Mouse (Mus musculus) adrenal gland, postnatal 25 days (tissue): ENCODE data around the gene D17Wsu92e. TPM values are rescaled to one million over a fixed set of nuclear protein-coding genes. Genes with fewer than 3 reads are reported as not detected.

Experiments
- DNase-seq: peaks from one replicate; pipeline ENCODE4 v3.0.0; 2021; ENCODE audit warnings: mixed read lengths
- total RNA-seq: library from RNA; stranded (reverse); gene quantifications from 2 replicates; pipeline ENCODE4 v1.2.3, GENCODE M21; 2021

The D17Wsu92e gene
- total RNA-seq, 1 experiment from 2014 or later, result 180 TPM

DNA sequence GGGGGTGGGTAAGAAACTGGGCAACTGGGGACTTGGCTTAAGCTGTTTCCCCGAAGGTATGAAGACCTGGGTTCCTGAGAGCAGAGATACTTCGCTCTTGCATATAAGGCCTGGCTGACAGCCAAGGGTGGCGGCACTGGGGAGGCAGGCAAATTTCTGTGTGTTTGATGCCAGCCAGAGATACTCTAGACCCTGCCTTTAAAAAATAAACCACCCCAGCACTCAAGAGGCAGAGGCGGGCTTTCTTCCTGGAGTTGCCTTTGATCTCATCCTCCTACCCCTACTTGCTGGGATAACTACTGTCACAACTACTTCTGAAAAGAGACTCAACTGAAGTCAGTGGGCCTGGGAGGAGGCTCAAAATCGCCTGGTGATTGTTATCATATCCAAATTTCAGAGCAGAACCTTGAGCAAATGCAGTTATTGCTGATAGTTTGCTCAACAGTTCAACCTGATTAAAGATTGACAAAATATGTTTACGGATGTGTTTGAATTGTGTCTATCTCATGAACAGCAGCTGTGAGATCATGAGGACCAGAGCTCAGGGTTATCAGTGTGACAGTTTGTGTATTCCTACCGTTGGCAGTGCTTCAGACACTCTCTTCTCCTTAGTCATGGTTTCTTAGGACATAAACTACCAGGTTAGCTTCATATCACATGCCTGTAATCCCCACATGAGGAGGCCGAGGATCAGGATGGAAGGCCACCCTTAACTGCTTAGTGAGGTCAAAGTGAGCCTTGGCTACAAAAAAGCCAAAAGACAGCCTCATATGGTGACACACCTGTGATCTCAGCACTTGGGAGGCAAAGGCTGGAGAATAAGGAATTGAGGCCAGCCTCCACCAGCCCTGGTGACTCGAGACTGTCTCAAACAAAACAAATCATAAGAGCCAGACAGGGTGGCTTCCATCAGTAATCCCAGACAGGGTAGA lies 1.2 kb upstream of the D17Wsu92e start:
- peak; percentile 54 for DNase-seq

DNA sequence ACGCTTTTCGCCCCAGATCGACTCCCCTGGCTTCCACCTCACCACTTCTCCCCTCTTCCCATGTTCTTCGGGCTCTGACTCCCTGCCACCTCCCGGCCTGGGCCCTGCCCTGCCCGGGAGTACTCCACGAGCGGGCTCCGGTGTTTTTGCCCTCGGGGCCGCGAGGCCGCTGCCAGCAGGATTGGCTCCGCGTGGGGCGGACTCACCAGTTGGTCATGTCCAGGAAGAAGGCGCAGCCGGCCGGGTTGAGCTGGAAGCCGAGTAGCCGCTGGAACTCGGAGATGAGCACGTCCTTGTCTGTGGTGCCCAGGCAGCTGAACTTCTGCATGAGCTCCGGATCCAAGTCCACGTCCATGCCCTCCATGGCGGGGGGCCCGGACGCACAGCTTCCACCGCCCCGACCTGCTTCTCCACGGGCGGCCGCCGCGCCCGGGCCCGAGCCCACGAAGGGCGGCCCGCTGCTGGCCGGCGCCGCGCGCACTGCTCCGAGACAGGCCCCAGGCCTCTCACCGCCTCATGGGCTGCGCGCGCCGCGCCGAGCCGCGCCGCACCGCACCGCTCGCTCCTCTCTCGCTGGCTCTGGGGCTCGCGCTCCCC lies 379 bp downstream of the D17Wsu92e start:
- DNase-seq, result peak; percentile 62

DNA sequence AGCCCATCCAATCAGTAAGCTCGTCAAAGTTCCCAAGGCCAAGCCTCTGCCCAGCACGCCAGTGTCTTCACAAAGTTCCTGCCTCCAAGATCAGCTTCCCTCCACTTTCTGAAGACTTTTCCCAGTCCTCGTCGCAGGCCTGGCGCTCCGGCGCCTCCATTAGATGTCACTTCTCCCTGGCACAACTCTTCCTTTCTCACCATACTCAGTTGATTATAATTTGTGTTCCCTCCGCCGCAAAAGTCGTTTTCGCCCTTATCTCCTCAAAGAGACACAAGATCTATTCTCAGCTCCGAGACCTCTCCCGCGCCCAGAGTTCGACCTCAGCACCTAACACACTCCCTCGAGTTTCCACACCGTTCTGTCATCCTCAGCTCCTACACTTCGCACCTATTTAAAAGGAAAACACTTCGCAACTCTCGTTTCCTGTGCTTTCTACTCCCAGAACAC lies 902 bp downstream of the D17Wsu92e start:
- peak; percentile 35 for DNase-seq

DNA sequence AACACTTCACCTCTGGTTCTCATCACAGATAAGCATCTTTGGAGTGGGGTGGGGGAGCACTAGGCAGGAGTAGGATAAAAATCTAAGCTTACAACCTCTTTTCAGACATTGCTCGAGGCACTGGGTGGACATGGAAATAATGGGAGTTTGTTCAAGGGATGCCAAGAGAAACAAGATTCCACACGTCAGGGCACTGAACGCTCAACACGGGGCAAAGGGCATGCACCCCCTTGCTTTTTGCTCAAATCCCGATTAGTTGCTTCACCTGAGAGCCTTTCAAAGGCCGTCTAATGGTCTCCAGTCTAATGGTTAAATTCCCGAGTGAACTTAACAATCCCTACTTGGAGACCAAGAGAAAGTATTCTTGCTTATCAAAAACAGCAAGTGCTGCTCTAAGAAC lies 1.4 kb downstream of the D17Wsu92e start:
- no peak for DNase-seq

DNA sequence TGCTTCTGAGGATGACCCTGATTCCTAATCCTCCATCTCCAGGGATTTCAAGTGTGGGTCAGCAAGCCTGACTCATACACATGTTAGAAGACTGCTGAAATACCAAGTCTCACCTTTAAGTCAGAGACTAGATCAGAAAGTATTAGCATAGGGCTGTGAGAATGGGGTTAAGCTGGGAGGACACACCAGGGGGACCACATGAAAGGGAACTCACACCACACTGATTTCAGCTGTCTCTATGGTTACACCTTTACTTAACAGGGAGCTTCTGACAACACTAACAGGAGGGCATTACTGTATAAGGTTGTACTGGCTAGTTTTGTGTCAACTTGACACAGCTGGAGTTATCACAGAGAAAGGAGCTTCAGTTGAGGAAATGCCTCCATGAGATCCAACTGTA lies 5.8 kb downstream of the D17Wsu92e start:
- no peak for DNase-seq

DNA sequence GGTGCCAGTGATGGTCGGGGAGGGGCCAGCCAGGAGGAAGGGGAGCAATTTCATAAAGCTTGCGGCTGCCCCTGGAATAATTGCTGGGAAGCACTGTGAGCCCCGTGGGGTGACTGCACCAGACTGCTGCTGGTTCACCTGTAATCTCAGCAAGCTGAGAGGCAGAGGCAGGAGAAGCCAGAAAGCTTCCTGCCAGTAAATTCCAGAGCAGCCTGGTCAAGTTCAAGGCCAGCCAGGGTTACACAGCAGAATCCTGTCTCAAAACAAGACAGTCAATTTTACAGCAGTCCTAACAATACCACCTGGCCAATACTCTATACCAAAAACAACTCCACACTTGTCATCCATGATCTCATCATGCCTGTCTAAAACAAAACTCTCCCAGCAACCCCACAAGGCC lies 8.5 kb downstream of the D17Wsu92e start:
- DNase-seq, result no peak

DNA sequence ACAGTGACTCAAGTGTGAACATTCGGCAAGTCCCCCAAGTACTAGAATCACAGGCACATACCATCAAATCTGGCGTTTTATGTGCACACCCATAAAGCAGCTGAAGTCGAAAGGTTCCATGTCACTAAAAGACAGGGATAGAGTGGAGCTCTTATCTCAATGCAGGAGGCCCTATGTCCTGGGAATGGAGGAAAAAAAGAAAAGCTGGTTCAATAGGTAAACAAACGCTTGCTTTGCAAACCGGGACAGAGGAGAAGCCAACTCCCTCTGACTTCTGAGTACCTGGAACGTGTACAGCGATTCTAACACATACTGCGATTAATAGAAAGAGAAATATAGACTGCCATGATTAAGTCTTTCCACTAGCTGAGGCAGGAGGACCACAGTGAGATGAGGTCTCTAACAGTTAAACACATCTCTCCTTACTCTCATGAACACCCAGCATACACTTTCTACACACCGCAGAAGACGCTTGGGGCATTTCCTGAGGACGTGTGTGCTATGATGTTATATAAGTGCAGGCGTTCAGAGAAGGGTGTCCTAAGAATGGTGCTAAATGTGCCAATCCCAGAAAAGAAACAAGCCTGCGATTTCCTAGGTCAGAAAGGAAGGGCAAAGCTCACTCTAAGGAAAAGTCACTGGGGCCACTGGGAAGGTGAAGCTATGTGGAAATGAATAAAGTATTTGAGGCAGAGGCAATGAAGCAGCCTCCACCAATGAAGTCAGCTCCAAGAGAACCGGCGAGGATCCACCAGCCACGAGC lies 9.7 kb downstream of the D17Wsu92e start:
- DNase-seq, result no peak

DNA sequence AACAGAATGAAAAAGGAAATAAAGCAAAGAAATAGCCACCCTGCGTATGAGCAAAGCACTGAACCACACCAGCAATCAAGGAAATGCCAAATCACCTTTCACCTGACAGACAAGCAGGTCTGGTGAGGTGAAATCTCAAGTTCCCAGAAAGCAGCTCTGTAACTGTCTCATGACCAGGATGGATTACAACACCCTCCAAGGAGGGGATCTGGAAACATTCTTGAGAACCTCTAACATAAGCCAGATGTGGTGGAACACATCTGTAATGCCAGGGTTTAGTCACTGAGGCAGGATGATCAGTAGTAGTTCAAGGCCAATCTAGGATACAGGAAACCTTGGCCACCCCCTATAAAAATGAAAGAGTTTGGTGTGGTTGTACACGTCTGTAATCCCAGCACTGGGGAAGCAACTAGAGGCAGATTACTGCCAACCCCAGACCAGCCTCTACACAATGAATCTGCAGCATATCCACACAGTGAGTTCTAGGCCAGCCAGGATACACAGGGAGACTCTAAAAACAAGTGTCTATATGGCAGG lies 12.8 kb downstream of the D17Wsu92e start:
- no peak for DNase-seq

DNA sequence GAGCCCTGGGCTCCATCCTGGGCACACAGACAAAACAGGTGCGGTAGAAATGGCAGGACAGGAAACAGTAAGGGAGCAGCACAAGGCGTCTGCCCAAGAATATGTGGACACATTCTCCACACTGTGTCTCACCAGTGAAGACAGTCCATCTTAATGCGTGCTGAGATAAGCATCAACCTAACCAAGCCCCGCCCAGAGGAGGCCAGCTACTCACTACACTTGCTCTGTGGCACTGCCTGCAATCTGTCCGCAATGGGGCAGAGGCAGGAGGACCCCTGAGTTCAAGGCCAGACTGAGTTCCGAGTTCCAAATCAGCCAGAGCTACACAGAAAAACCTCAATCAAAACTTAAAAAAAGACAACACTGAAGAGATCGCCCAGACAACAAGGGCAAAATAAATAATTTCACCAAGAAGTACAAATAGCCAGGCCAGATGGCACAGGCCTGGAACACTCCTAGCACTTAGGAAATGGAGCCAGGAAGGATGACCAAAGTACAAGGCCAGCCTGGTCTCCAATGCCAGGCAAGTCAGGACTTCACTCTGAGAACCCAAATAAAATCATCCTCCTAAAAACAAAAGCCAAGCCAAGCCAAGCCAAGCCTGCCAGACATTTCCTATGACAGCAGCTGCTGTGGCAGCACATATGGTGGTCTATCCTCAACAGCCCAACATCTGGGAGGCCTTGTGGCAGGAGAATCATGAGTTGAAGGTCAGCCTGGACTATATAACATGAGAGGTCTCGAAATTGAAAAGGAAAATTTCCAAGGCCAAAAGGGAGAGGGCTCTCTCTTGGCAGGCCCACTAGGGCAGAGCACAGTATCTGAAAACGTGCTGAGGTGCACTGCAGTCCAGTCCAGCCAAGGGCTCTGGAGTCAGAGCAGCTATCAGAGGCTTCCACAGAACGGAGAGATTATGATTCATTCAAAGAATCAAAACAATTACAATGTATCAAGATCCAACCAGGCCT lies 15.4 kb downstream of the D17Wsu92e start:
- peak; percentile 26 for DNase-seq

DNA sequence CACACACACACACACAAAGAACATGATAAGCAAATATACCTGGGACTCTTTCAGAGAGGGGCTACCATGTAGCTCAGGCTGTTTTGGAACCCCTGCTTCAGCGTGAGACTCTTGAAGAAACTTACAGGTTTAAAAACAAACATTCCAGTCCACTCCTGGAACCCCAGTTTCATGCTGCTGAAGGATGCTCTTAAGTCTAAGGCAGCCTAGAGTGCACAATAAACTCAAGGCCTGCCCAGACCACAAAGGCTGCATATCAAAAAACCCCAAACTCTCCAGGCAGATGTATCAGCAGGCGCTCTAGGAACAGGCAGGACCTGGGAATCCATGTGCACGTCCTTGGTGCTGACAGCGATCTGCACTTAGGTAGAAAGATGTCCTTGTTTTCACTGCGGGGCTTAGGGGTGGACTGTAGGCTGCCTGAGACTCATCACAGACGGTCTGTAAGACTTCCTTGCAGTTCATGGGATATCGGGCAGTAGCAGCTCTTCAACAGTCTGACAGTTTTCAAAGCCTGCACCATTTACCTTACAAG lies 16.2 kb downstream of the D17Wsu92e start:
- no peak for DNase-seq

DNA sequence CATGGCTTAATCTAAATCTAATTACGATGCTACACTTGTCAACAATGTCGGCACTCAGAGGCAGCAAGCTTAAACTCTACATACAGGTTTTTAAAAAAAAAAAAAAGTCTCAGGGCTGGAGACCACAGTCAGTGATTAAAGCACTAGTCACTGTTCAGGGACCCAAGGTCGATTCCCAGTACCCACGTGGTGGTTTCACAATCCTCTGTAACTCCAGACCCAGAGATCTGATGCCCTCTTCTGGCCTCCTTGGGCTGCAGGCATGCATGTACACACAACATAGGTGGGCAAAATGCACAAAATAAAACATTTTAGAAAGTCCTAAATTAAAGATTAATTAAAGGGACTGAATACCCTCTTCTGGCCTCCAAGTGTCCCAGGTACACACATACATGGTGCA lies 16.7 kb downstream of the D17Wsu92e start:
- DNase-seq, result peak; percentile 32

DNA sequence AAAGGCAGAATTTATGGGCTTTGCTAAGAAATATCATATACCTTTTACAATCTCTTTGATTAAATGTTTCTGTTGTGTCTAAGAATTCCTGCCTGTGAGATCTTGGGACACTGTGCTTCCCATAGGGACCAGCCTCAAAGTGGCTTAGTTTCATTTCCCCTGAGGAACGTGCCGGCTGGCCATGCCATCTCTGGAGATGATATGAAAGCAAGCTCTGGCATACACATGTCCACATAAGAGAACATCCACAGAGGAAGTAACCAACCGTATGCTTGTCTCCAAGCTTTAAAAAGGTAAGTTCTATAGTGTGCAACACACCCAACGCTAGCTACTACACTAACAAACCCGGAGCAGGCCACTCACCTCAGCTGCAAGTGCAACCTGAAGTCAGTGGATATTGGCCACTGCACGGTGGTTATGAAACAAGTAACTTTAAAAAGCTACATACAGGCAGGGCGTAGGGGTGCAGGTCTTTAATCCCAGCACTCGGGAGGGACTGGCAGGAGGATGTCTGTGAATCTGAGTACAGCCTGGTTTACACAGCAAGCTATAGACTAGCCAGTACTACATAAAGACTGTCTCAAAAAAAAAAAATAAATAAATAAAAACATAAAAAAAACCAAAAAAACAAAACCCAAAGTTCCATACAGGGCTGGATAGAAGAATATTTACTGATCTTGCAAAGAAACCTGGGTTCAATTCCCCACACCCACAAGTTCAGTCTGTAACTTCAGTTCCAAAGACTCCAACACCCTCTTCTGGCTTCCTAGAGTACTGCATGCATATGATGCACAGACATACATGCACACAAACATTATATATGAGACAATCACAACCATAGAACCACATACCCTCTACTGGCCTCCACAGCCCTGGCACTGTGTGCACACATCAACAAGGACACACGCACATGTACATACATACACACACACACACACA lies 19.5 kb downstream of the D17Wsu92e start:
- no peak for DNase-seq

DNA sequence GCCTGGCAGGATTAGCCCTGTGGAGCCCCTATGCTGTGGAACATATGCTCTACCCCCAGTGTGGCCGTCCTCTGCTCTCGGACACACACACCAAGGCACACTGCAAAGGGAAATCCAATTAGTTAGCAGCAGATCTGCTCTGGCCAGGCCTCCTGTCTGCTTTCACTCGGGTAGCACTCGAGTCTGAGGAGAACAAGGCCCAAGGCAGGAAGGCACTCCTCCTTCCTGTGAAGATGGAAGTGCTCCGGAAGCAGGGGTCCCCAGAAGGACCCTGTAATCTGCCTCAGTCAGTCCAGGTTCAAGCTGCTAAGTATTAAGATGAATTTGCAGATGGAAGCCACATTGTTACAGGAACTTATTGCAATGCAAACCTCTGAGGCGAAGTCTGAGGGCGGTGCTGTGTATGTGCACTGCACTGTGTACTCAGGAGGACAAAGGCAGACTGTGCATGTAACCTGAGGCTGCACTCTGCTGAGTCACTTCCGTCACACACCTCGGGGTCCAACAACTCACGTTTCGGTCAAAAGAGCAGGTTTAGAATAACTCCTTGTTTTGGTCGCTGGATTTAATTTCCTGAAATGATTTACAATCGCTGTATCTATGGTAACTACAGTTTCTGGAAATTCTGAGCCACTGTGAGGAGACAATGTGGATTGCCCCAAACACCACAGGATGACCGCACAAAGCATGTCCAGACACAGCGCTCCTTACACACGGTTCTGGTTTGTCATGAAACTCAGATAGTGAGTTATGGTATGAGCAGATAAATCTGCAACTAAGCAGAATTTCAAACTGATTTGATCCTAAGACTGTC lies 20.5 kb downstream of the D17Wsu92e start:
- no peak for DNase-seq

DNA sequence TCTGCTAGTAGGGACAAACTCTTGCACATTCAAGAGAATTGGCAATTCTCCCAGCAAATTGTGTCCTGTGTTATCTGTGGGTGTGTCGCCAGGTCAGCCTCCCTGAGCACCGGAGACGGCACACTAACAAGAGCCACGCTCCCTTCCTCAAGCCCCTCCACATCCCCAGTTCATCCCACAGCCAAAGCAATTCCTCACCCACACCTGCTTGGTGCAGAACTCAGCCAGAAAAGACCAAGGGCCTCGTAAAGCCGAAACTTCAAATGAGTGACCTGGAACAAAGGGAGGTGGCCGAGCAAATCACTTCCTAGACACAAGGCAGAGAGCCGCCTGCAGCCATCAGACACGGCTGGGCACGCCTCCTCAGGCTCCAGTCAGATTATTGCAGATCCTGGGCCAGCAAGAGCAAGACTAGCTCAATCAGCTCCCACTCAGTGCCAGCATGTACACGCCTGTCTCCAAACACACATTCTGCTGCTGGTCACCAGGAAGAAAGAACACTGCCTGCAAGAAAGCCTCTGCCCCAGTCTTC lies 23.0 kb downstream of the D17Wsu92e start:
- DNase-seq, result peak; percentile 38

DNA sequence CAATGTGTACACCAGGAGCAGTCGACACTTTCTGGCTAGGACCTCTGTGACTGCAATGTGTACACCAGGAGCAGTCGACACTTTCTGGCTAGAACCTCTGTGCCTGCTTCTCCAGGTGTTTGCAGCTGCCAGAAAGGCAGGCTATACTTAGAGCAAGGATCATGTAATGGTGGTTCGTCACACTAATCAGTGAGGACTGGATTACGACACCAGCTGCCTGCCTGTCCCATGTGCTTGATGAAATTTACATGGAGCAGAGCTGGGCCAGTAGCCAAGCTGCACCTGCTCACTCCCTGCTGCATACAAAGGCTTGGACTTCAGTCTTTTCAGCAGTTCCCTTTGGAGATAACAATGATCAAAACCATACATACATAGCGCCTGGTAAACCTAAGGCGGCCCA lies 23.7 kb downstream of the D17Wsu92e start:
- DNase-seq, result peak; percentile 39

DNA sequence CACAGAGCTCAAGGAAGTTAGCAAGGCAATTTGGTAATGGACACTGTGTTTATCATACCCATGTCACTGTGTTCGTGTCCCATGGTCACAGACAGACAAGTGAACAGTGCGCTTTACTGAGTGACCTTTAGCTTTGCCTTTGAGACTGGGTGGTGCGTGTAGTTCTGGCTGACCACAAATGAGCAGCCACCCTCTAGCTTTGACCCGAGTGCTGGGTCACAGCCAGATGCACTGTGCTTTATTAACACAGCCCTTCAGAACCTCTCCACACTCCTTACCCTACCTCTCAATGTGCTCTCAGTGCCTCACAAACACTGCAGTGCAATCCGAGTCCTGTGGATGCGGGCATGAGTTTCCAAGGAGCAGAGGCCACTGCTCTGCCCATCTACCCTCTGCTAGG lies 27.3 kb downstream of the D17Wsu92e start:
- peak; percentile 48 for DNase-seq

DNA sequence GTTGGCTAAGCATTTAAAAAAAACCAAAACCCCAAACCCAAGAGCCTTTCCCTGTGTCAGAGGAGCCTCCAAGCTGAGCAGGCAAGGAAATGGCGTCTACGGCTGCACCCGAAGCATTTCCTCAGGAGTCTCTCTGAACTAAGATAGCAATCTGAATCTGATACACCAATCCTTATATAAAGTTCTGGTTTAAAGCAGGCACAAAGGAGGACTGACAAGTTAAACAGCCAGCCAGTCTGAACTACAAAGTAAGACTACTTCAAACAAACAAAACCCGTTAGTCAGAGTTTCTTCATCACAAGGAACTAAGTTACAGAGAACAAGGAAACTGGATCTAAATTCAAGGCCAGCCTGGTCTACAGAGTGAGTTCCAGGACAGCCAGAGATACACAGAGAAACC lies 27.9 kb downstream of the D17Wsu92e start:
- no peak for DNase-seq

DNA sequence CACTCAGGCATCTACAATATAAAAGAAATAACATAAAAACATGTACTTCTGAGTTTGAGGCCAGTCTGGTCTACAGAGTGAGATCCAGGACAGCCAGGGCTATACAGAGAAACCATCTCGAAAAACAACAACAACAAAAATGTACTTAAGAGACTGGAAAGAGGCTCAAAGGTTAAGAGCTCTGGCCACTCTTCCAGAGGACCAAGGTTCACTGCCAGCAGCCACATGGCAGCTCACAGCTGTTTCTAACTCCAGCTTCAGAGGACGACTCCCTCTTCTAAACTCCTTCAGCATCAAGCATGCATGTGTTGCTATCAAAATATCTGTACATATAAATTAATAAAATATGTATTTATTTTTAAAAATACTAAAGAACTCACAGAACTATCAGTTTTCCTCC lies 28.9 kb downstream of the D17Wsu92e start:
- no peak for DNase-seq

DNA sequence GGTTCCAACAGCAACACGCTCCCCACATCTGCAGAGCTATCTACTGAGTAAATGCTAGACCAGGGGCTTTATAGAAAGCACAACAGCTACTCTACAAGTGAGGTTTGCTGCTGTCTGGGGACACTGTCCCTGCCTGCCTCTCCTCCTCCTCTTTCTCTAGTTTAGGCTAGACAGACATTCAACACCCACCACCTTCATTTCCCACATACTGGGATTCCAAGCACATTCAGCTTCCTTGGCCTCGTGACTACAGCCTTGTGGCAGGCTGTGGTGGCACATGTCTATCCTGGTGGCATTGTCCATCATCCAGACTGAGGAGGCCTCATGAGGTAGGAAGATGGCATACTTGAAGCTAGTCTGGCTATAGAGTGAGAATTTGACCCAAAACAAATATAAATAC lies 29.5 kb downstream of the D17Wsu92e start:
- DNase-seq, result no peak
